Mouse (Mus musculus) liver, adult 2 months (tissue): Measurements from ENCODE around the gene Slain2. TPM values are rescaled to one million over a fixed set of nuclear protein-coding genes. Genes with fewer than 3 reads are reported as not detected.
A peak's percentile ranks its signal among the peaks of the same experiment; 100 is the strongest.

Experiments
- DNase-seq: peaks from one replicate; pipeline ENCODE4 v3.0.0-alpha.2; 2011; ENCODE audit warnings: low read depth, low spot score; ENCODE audit errors: extremely low read depth
- H3K27ac ChIP-seq: fragments of 200-500 bp; replicated peaks from 2 replicates; pipeline ENCODE4 v1.5.1; 2012; ENCODE audit warnings: low read depth, mild to moderate bottlenecking, control low read depth, inconsistent platforms, low read length; ENCODE audit not compliant: insufficient read depth
- H3K27me3 ChIP-seq: fragments of 200-500 bp; 2 replicates; pipeline ENCODE4 v1.6.1; 2012; ENCODE audit warnings: mild to moderate bottlenecking, moderate library complexity, low read length, inconsistent platforms; ENCODE audit not compliant: control insufficient read depth, insufficient read depth
- H3K36me3 ChIP-seq: fragments of 200-500 bp; 2 replicates; pipeline ENCODE4 v1.6.1; 2012; ENCODE audit warnings: low read length, inconsistent platforms; ENCODE audit not compliant: control insufficient read depth, insufficient read depth
- H3K4me1 ChIP-seq: fragments of 200-500 bp; 2 replicates; pipeline ENCODE4 v1.6.1; 2011; ENCODE audit warnings: low read length; ENCODE audit not compliant: control insufficient read depth, insufficient read depth
- H3K4me3 ChIP-seq: fragments of 200-500 bp; 2 replicates; pipeline ENCODE4 v1.5.1; 2011; ENCODE audit warnings: low read depth, mild to moderate bottlenecking, control low read depth, low read length, moderate library complexity; ENCODE audit not compliant: insufficient read depth
- H3K79me2 ChIP-seq: fragments of 200-500 bp; 2 replicates; pipeline ENCODE4 v1.6.1; 2012; ENCODE audit warnings: inconsistent platforms, mild to moderate bottlenecking, low read length, moderate library complexity; ENCODE audit not compliant: control insufficient read depth, insufficient read depth
- H3K9ac ChIP-seq: fragments of 200-500 bp; 2 replicates; pipeline ENCODE4 v1.6.1; 2012; ENCODE audit warnings: low read depth, mild to moderate bottlenecking, control low read depth, inconsistent platforms, low read length
- CTCF ChIP-seq: fragments of 200-500 bp; IDR thresholded peaks from 2 replicates; pipeline ENCODE4 v1.5.1; 2011; ENCODE audit warnings: low read depth, low read length, control low read depth
- POLR2A ChIP-seq: fragments of 200-500 bp; IDR thresholded peaks from 2 replicates; pipeline ENCODE4 v1.6.1; 2011; ENCODE audit warnings: low read length, control low read depth; ENCODE audit not compliant: insufficient read depth; ENCODE audit errors: extremely low read depth
- WGBS: fragments of 180-500 bp; shearing (Covaris S2); methylation state at CpG from one replicate; pipeline ENCODE4 v1.1.7; 2018; 5-methylcytosine and 5-hydroxymethylcytosine counted together
- polyA plus RNA-seq: library from polyadenylated mRNA; depleted of rRNA; stranded (reverse); fragments of >200 nt; gene quantifications from 2 replicates; pipeline ENCODE4 v1.2.3, GENCODE M21; 2012
- total RNA-seq: library from RNA; depleted of rRNA; stranded (reverse); fragments of >200 nt; gene quantifications from 2 replicates; pipeline ENCODE4 v1.2.3, GENCODE M21; 2014

The Slain2 gene
- total and polyA plus RNA-seq, 2 experiments, result 10.3 to 14.0 TPM

DNA sequence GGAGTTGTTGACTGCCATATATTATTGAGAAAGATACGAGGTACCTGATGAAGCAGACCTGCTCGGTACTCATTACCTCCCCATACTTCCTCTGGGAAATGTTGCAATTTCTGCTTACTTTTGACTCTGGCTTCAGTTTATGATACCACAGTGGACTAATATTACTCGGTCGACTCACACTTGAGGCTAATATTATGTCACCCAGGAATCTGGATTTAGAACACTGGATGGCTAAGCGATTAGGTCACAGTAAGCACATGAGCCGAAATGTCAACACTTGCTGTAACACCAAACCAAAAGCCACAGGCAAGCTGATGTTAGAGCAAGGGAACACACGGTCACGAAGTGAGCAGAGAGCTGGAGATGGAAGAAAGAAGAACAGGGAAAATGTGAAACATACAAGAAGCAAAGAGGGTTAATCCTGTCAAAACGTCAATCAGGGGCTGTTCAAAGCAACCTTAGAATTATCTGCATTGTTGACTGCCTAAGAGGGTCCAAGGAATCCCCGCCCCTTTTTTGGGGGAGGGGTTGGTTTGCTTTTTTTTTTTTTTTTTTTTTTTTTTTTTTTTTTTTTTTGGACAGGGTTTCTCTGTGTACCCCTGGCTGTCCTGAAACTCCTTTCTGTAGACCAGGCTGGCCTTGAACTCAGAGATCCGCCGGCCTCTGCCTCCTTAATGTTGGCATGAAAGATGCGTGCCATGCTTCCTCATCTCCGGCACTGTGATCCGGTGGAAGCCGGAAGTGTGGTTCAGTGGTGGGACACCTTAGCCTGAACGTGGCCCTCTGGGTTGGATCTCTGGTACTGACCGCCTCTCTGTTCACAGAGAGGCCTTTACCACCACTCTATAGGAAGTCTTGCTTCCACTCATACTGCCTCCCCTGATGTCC lies 9.0 kb upstream of the Slain2 start:
- Histone ChIP-seq H3K9ac (no peak overlapping the region), H3K27me3 (no peaks in the 10 kb centered on the region), H3K4me3 (no peak overlapping the region), H3K4me1 (no peaks in the 10 kb centered on the region), H3K36me3 (no peaks in the 10 kb centered on the region), H3K79me2 (no peaks in the 10 kb centered on the region), H3K27ac (no peak overlapping the region)
- 56% methylated on average over 18 of the region's 18 CpGs for WGBS
- DNase-seq, result peak; percentile 70
- TF ChIP-seq CTCF (no peak), POLR2A (no peak)

DNA sequence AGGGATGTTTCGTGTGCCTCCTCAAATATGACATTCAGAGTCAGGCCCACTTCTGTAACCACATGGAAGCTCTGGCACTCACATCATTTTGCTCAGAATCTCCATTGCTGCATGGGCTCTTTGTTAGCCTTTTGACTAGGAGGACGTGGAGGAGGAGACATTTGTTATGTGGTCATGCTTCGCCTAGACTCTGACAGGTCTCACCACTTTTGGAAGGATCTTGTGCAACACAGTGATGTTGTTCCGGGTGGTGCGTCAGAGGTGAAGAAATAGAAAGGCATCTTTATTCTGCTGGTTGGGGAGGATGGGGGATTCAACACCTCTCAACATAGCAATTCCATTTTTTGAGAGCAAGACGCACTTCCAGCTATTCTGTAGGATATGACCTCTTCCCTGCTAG lies 6.7 kb upstream of the Slain2 start:
- H3K79me2 ChIP-seq, result no peaks in the 10 kb centered on the region
- H3K4me3 ChIP-seq, result no peak overlapping the region
- H3K4me1 ChIP-seq, result no peaks in the 10 kb centered on the region
- H3K27ac ChIP-seq, result no peak overlapping the region
- H3K9ac ChIP-seq, result no peak overlapping the region
- H3K27me3 ChIP-seq, result no peaks in the 10 kb centered on the region
- DNase-seq, result no peak
- 91% methylated on average over 6 of the region's 6 CpGs for WGBS
- H3K36me3 ChIP-seq, result no peaks in the 10 kb centered on the region
- TF ChIP-seq CTCF (no peak), POLR2A (no peak)

- Histone ChIP-seq H3K4me1 (no peaks in the 10 kb centered on the region), H3K79me2 (no peaks in the 10 kb centered on the region), H3K27ac (no peak overlapping the region), H3K9ac (no peak overlapping the region), H3K27me3 (no peaks in the 10 kb centered on the region), H3K36me3 (no peaks in the 10 kb centered on the region), H3K4me3 (no peak overlapping the region)
- TF ChIP-seq CTCF (no peak), POLR2A (no peak)
- WGBS, result 74% methylated on average over 8 of the region's 8 CpGs
- no peak for DNase-seq
These were observed 5.7 kb upstream of the Slain2 start for GRCm38 (mm10) chr5:72908324-72908936.

DNA sequence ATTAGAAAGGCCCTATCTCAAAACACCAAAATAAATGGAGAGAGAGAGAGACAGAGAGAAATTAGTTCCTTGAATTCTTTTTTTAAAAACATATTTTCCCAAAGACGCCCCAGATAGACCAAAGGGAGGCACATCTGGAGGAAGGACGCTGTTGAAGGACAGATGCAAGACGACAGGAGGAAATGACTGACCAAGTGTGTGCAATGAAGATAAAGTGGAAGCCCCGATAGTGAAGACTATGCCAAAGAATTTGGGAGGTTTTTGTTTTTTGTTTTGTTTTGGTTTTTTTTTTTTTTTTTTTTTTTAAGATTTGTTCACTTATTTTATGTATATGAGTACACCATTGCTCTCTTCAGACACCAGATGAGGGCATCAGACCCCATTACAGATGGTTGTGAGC lies 4.7 kb upstream of the Slain2 start:
- H3K27me3 ChIP-seq, result no peaks in the 10 kb centered on the region
- WGBS, result 87% methylated on average over 4 of the region's 4 CpGs
- H3K4me3 ChIP-seq, result no peak overlapping the region
- TF ChIP-seq POLR2A, result no peak
- no peak for TF ChIP-seq CTCF
- no peaks in the 10 kb centered on the region for H3K79me2 ChIP-seq
- DNase-seq, result no peak
- H3K27ac ChIP-seq, result no peak overlapping the region
- no peaks in the 10 kb centered on the region for H3K36me3 ChIP-seq
- no peak overlapping the region for H3K9ac ChIP-seq
- H3K4me1 ChIP-seq, result no peaks in the 10 kb centered on the region

DNA sequence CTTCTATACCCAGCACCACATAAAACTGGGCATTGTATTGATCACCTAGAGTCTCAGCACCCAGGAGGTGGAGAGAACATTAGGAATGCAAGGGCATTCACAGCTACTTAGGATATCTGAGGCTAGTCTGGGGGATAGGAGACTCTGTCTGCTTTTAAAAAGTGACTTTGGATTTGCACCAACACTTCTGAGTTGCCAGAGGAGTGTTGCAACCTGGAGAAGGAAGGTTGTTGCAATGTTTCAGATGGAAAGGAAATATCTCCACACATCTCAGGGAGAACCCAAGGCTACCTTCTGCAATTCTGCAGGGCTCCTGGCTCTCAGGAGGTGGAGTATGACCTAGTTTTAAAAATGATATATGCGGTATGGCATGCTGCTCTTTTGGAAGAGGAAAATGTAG lies 3.7 kb upstream of the Slain2 start:
- 89% methylated on average over 1 of the region's 1 CpGs for WGBS
- no peak for TF ChIP-seq POLR2A
- TF ChIP-seq CTCF, result no peak
- H3K9ac ChIP-seq, result no peak overlapping the region
- no peaks in the 10 kb centered on the region for H3K36me3 ChIP-seq
- H3K79me2 ChIP-seq, result peaks cover 7% of the 10 kb centered on the region
- H3K4me1 ChIP-seq, result peaks cover 2% of the 10 kb centered on the region; the same call in 1 of the 2 replicates
- no peak for DNase-seq
- no peak overlapping the region for H3K4me3 ChIP-seq
- no peaks in the 10 kb centered on the region for H3K27me3 ChIP-seq
- no peak overlapping the region for H3K27ac ChIP-seq

- Histone ChIP-seq H3K27ac (no peak overlapping the region), H3K36me3 (no peaks in the 10 kb centered on the region), H3K4me3 (no peak overlapping the region), H3K4me1 (peaks cover 7% of the 10 kb centered on the region), H3K79me2 (peaks cover 14% of the 10 kb centered on the region), H3K9ac (no peak overlapping the region), H3K27me3 (no peaks in the 10 kb centered on the region)
- WGBS, result 89% methylated on average over 3 of the region's 3 CpGs
- TF ChIP-seq POLR2A, result no peak
- DNase-seq, result no peak
These were observed 2.8 kb upstream of the Slain2 start for GRCm38 (mm10) chr5:72911284-72911683.
